12 mouse cellular contexts compared by ENCODE assay signal in genomic region chr2:116055686-116056620, GRCm38 (mm10). TPM values are rescaled to one million over a fixed set of nuclear protein-coding genes. Genes with fewer than 3 reads are reported as not detected.
DNase-seq lines count a peak whose midpoint lies in the region; ATAC-seq and TF ChIP-seq lines count a peak whose summit lies in the region.
"Had no signal": no experiment of that assay in that cellular context is flagged by ENCODE, and none has a peak within 500 bp of the region (broad histone marks: within the 10 kb centered on the region; RNA-seq: fewer than 3 reads in every experiment).

No protein-coding gene starts in this region.

- no peak overlapping the region for H3K9ac ChIP-seq in embryonic facial prominence, embryonic 15.5 days
- peak overlapping the region; percentile 92 for H3K9ac ChIP-seq in hindbrain, embryonic 15.5 days
- peak overlapping the region; percentile 96 for H3K9ac ChIP-seq in neural tube, embryonic 13.5 days
- H3K9ac ChIP-seq: limb, embryonic 15.5 days had no signal

- peak overlapping the region; percentile 21; the same call in 1 of the 2 replicates for H3K4me2 ChIP-seq in embryonic facial prominence, embryonic 15.5 days (replicated peaks)
- peak overlapping the region; percentile 73 for H3K4me2 ChIP-seq in hindbrain, embryonic 15.5 days
- peak overlapping the region; percentile 84 for H3K4me2 ChIP-seq in neural tube, embryonic 13.5 days
- H3K4me2 ChIP-seq: limb, embryonic 15.5 days had no signal

- TF ChIP-seq CTCF in kidney, adult 2 months (conservative IDR thresholded peaks at IDR 0.05; ENCODE audit: insufficient read depth, insufficient read length, low read depth, low read length): no peak
- no peak for TF ChIP-seq CTCF in thymus, adult 2 months (IDR thresholded peaks at IDR 0.05; ENCODE audit: borderline replicate concordance, control insufficient read depth, extremely low read depth, insufficient read depth, low read length, poor library complexity)

- ATAC-seq in embryonic facial prominence, embryonic 15.5 days (ENCODE audit: insufficient number of reproducible peaks, low FRiP score, low TSS enrichment, low read depth): no peak
- peak; percentile 43; the same call in 1 of the 2 replicates for ATAC-seq in hindbrain, embryonic 15.5 days (ENCODE audit: low FRiP score, low read depth)
- ATAC-seq in neural tube, embryonic 13.5 days (ENCODE audit: low read depth): peak; percentile 32; the same call in 1 of the 2 replicates

- no peak for DNase-seq in kidney, adult 2 months
- no peak for DNase-seq in kidney, adult 11 months
- DNase-seq in thymus, adult 2 months: no peak
- DNase-seq in ovary, postnatal 36 days (ENCODE audit: low spot score): no peak
- no peak for DNase-seq in lung, postnatal 36 days
- DNase-seq: adrenal gland, postnatal 10 days; cerebellum, postnatal 36 days; gastrocnemius, postnatal 25 days had no signal

- H3K4me1 ChIP-seq in kidney, adult 2 months (ENCODE audit: control insufficient read depth, insufficient read depth, low read length): no peaks in the 10 kb centered on the region
- H3K4me1 ChIP-seq in embryonic facial prominence, embryonic 15.5 days: peaks cover 20% of the 10 kb centered on the region
- peaks cover 41% of the 10 kb centered on the region for H3K4me1 ChIP-seq in hindbrain, embryonic 15.5 days (replicated peaks)
- H3K4me1 ChIP-seq in neural tube, embryonic 13.5 days (replicated peaks): peaks cover 92% of the 10 kb centered on the region
- H3K4me1 ChIP-seq in thymus, adult 2 months (replicated peaks; ENCODE audit: control insufficient read depth, insufficient read depth, low read length): no peaks in the 10 kb centered on the region

- no peaks in the 10 kb centered on the region; the same call in 1 of the 2 replicates for H3K36me3 ChIP-seq in kidney, adult 2 months (ENCODE audit: control insufficient read depth, insufficient read depth, low read length)
- no peaks in the 10 kb centered on the region for H3K36me3 ChIP-seq in embryonic facial prominence, embryonic 15.5 days
- no peaks in the 10 kb centered on the region for H3K36me3 ChIP-seq in hindbrain, embryonic 15.5 days
- peaks cover 4% of the 10 kb centered on the region; the same call in 1 of the 2 replicates for H3K36me3 ChIP-seq in neural tube, embryonic 13.5 days
- H3K36me3 ChIP-seq in thymus, adult 2 months (ENCODE audit: control insufficient read depth, insufficient read depth, low read length): no peaks in the 10 kb centered on the region
- H3K36me3 ChIP-seq: limb, embryonic 15.5 days had no signal

- H3K9me3 ChIP-seq in embryonic facial prominence, embryonic 15.5 days (replicated peaks): no peaks in the 10 kb centered on the region
- no peaks in the 10 kb centered on the region for H3K9me3 ChIP-seq in hindbrain, embryonic 15.5 days
- no peaks in the 10 kb centered on the region for H3K9me3 ChIP-seq in neural tube, embryonic 13.5 days
- H3K9me3 ChIP-seq: limb, embryonic 15.5 days had no signal

- H3K4me3 ChIP-seq in kidney, adult 2 months (ENCODE audit: insufficient read depth, low read depth, low read length): peak overlapping the region; percentile 51
- no peak overlapping the region for H3K4me3 ChIP-seq in embryonic facial prominence, embryonic 15.5 days (replicated peaks)
- peak overlapping the region; percentile 68 for H3K4me3 ChIP-seq in hindbrain, embryonic 15.5 days
- peak overlapping the region; percentile 73 for H3K4me3 ChIP-seq in neural tube, embryonic 13.5 days
- no peak overlapping the region for H3K4me3 ChIP-seq in thymus, adult 2 months (ENCODE audit: control insufficient read depth, insufficient read depth, low read length)
- H3K4me3 ChIP-seq: limb, embryonic 15.5 days had no signal

- H3K27ac ChIP-seq in kidney, adult 2 months (ENCODE audit: insufficient read depth, low read depth, low read length): peak overlapping the region; percentile 80
- H3K27ac ChIP-seq in embryonic facial prominence, embryonic 15.5 days (replicated peaks): no peak overlapping the region
- peak overlapping the region; percentile 97 for H3K27ac ChIP-seq in hindbrain, embryonic 15.5 days (replicated peaks)
- H3K27ac ChIP-seq in neural tube, embryonic 13.5 days (replicated peaks): peak overlapping the region; percentile 53
- H3K27ac ChIP-seq in thymus, adult 2 months (ENCODE audit: control insufficient read depth, insufficient read depth, low read length): no peak overlapping the region
- H3K27ac ChIP-seq: limb, embryonic 15.5 days had no signal

- no peaks in the 10 kb centered on the region; the same call in 1 of the 2 replicates for H3K27me3 ChIP-seq in kidney, adult 2 months (replicated peaks; ENCODE audit: control insufficient read depth, insufficient read depth, low read length)
- H3K27me3 ChIP-seq in embryonic facial prominence, embryonic 15.5 days: peaks cover 9% of the 10 kb centered on the region; the same call in 1 of the 2 replicates
- H3K27me3 ChIP-seq in hindbrain, embryonic 15.5 days: no peaks in the 10 kb centered on the region
- H3K27me3 ChIP-seq in neural tube, embryonic 13.5 days: no peaks in the 10 kb centered on the region; the same call in 1 of the 2 replicates
- no peaks in the 10 kb centered on the region; the same call in 1 of the 2 replicates for H3K27me3 ChIP-seq in thymus, adult 2 months (ENCODE audit: control insufficient read depth, insufficient read depth, low read length)

- 41% methylated on average over 13 of the region's 13 CpGs for WGBS in kidney, adult 2 months
- 54% methylated on average over 13 of the region's 13 CpGs for WGBS in embryonic facial prominence, embryonic 15.5 days
- WGBS in hindbrain, embryonic 15.5 days: 30% methylated on average over 13 of the region's 13 CpGs
- WGBS in neural tube, embryonic 13.5 days: 22% methylated on average over 13 of the region's 13 CpGs
- WGBS in thymus, adult 2 months: 90% methylated on average over 13 of the region's 13 CpGs

- no peak for TF ChIP-seq POLR2A in kidney, adult 2 months (IDR thresholded peaks at IDR 0.05; ENCODE audit: low read depth, low read length)
- TF ChIP-seq POLR2A in thymus, adult 2 months (IDR thresholded peaks at IDR 0.05; ENCODE audit: control insufficient read depth, extremely low read depth, insufficient read depth, low read length, poor library complexity): no peak

RNA-seq across cellular contexts. Expression of gene Meis2, which starts 9.7 kb away (rescaled TPM):
- polyA plus RNA-seq in kidney, adult 2 months (2012; rRNA removed): 28.5 and 32.2 TPM in 2 replicates
- polyA plus RNA-seq in embryonic facial prominence, embryonic 15.5 days (2015; fragmentation: Nextera tagmentation; extraction: Ambion mirVana): 33.4 and 36.4 TPM in 2 replicates
- 139 and 140 TPM in 2 replicates for polyA plus RNA-seq in hindbrain, embryonic 15.5 days (2015; fragmentation: Nextera tagmentation; extraction: Ambion mirVana)
- 92.0 and 98.7 TPM in 2 replicates for polyA plus RNA-seq in neural tube, embryonic 13.5 days (2015; fragmentation: Nextera tagmentation; extraction: Ambion mirVana)
- polyA plus RNA-seq in thymus, adult 2 months (2012; rRNA removed): 8.8 and 10.5 TPM in 2 replicates

Comparison
In these comparisons a context has a peak if more than half of its experiments do, and no peak if none do; other contexts are left out.
1. H3K27ac ChIP-seq: peak in kidney, adult 2 months (single experiment), hindbrain, embryonic 15.5 days (single experiment) and neural tube, embryonic 13.5 days (single experiment); none in embryonic facial prominence, embryonic 15.5 days (single experiment) and thymus, adult 2 months (single experiment).
2. H3K4me3 ChIP-seq: peak in kidney, adult 2 months (single experiment), hindbrain, embryonic 15.5 days (single experiment) and neural tube, embryonic 13.5 days (single experiment); none in embryonic facial prominence, embryonic 15.5 days (single experiment) and thymus, adult 2 months (single experiment).
3. H3K4me2 ChIP-seq: peak in every context shown above with its lines; median percentile 84 in neural tube, embryonic 13.5 days; 73 in hindbrain, embryonic 15.5 days; 21 in embryonic facial prominence, embryonic 15.5 days.